Mouse (Mus musculus): ENCODE data around the gene Gm49384. TPM values are rescaled to one million over a fixed set of nuclear protein-coding genes. Genes with fewer than 3 reads are reported as not detected.

Gene Gm49384
- total and polyA plus RNA-seq, 3 experiments = 36.0 to 40.3 TPM; not detected in 1

DNA sequence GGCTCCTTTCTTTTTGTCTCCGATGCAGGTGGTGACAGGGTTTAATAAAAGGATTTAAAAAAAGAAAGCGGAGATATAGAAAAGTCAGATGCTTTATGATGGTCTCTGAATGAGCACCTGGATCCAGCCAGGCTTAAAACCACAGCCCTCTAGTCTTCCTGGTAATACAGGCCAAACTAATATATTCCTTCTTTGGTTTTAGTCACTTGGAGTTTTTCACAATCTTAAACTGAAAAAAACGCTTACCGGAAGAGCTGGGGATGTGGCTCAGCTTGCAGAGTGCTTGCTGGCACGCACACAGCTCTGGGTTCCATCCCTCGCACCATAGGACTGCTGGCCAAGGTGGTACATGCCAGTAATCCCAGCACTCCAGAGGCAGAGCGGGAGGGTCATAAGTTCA lies 12.5 kb upstream of the Gm49384 start:
- ATAC-seq (ENCODE audit: extremely low read depth, insufficient number of reproducible peaks, low FRiP score, poor library complexity, severe bottlenecking) = no peak
- no peak for DNase-seq (ENCODE audit: low spot score)
- Histone ChIP-seq H3K36me3 (replicated peaks) (peaks cover 96% of the 10 kb centered on the region), H3K4me3 (ENCODE audit: low read depth, low read length) (no peak overlapping the region), H3K9me3 (replicated peaks) (no peaks in the 10 kb centered on the region), H3K4me1 (ENCODE audit: insufficient read depth, low read depth, low read length) (peaks cover 12% of the 10 kb centered on the region), H3K27me3 (ENCODE audit: insufficient read depth, low read length) (no peaks in the 10 kb centered on the region)
- no peak for TF ChIP-seq GATA1 (IDR thresholded peaks at IDR 0.05; ENCODE audit: borderline replicate concordance, low read length)
- no peak for TF ChIP-seq POLR2AphosphoS5 (IDR thresholded peaks at IDR 0.05; ENCODE audit: insufficient replicate concordance, low read depth, low read length)
- TF ChIP-seq TAL1 (conservative IDR thresholded peaks at IDR 0.05; ENCODE audit: low read depth, low read length) = no peak

DNA sequence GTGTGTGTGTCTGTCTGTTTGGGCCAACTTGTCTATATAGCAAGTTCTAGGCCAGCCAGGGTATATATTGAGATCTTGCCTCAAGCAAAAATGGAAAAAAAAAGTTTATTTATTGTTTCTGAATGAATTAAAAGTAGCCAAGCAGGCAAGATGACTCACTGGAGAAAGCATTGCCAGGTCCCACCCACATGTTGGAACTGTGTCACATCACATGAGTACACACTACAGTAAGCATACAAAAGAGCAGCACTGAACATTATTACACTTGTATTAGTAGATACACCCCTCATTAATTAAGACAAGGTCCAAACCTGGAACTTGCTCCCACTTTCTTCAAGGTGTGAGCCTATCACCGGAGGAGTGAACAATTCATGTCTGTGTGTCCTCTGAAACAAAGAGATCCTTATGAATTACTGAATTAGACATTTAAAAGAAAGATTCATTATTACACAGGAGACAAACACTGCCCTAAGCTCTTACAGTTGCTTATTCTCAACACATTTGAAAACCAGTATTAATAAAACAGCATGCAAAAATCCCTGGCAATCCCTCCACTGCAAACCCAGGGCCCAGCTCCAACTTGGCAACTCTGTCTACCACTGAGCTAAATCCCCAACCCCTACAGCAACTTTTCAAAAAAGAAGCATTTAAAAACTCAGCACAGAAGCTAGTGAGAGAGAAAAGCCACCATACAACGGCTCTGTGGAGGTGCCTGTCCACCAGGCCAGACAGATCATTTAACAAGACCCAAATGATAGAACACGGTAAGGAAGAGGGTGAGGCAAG lies 11.1 kb upstream of the Gm49384 start:
- TF ChIP-seq TAL1 (conservative IDR thresholded peaks at IDR 0.05; ENCODE audit: low read depth, low read length) (no peak), GATA1 (IDR thresholded peaks at IDR 0.05; ENCODE audit: borderline replicate concordance, low read length) (no peak), POLR2AphosphoS5 (IDR thresholded peaks at IDR 0.05; ENCODE audit: insufficient replicate concordance, low read depth, low read length) (no peak), CTCF (IDR thresholded peaks at IDR 0.05; ENCODE audit: low read depth, low read length) (no peak), GATA2 (IDR thresholded peaks at IDR 0.05; ENCODE audit: borderline replicate concordance, low read depth, low read length) (no peak)
- peaks cover 15% of the 10 kb centered on the region for H3K4me1 ChIP-seq (ENCODE audit: insufficient read depth, low read depth, low read length)
- DNase-seq (ENCODE audit: low spot score) (no peak), ATAC-seq (ENCODE audit: extremely low read depth, insufficient number of reproducible peaks, low FRiP score, poor library complexity, severe bottlenecking) (no peak)
- H3K4me3 ChIP-seq (ENCODE audit: low read depth, low read length) = no peak overlapping the region
- H3K9me3 ChIP-seq (replicated peaks) = no peaks in the 10 kb centered on the region
- peaks cover 97% of the 10 kb centered on the region for H3K36me3 ChIP-seq (replicated peaks)
- no peaks in the 10 kb centered on the region for H3K27me3 ChIP-seq (ENCODE audit: insufficient read depth, low read length)

GRCm38 (mm10) chr12:69214393-69214792 lies 10.3 kb upstream of the Gm49384 start:
- Histone ChIP-seq H3K27me3 (ENCODE audit: insufficient read depth, low read length) (no peaks in the 10 kb centered on the region), H3K4me1 (ENCODE audit: insufficient read depth, low read depth, low read length) (peaks cover 15% of the 10 kb centered on the region), H3K9me3 (replicated peaks) (no peaks in the 10 kb centered on the region), H3K4me3 (ENCODE audit: low read depth, low read length) (no peak overlapping the region), H3K36me3 (replicated peaks) (peaks cover 97% of the 10 kb centered on the region)
- DNase-seq (ENCODE audit: low spot score) (no peak), ATAC-seq (ENCODE audit: extremely low read depth, insufficient number of reproducible peaks, low FRiP score, poor library complexity, severe bottlenecking) (no peak)
- no peak for TF ChIP-seq GATA1 (IDR thresholded peaks at IDR 0.05; ENCODE audit: borderline replicate concordance, low read length)
- TF ChIP-seq POLR2AphosphoS5 (IDR thresholded peaks at IDR 0.05; ENCODE audit: insufficient replicate concordance, low read depth, low read length) = no peak

DNA sequence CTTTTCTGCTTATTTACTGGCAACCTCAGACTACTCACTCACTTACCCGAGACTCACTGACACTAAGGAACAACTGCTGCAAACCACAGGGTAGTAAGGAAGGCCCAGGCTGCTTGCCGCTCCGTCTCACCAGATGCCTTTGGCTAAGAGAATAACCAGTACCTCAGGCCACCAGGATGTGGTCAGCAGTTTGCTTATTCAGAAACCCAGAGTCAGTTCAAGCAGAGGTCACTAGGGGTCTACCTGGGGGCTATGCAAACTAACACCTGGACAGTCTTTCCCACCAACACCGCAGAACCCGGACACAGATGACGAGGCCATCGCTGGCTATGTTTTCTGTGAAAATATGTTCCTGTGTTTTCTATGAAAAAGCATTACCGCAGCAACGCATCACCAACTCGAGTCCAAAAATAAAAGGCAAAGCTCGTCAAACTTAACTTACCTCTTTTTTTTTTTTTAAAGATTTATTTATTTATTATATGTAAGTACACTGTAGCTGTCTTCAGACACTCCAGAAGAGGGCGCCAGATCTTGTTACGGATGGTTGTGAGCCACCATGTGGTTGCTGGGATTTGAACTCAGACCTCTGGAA lies 9.2 kb upstream of the Gm49384 start:
- Histone ChIP-seq H3K36me3 (replicated peaks) (peaks cover 95% of the 10 kb centered on the region), H3K4me1 (ENCODE audit: insufficient read depth, low read depth, low read length) (peaks cover 15% of the 10 kb centered on the region), H3K9me3 (replicated peaks) (no peaks in the 10 kb centered on the region), H3K27me3 (ENCODE audit: insufficient read depth, low read length) (no peaks in the 10 kb centered on the region), H3K4me3 (ENCODE audit: low read depth, low read length) (no peak overlapping the region)
- DNase-seq (ENCODE audit: low spot score) (no peak), ATAC-seq (ENCODE audit: extremely low read depth, insufficient number of reproducible peaks, low FRiP score, poor library complexity, severe bottlenecking) (no peak)
- TF ChIP-seq GATA1 (IDR thresholded peaks at IDR 0.05; ENCODE audit: borderline replicate concordance, low read length) (no peak), CTCF (IDR thresholded peaks at IDR 0.05; ENCODE audit: low read depth, low read length) (no peak), TAL1 (conservative IDR thresholded peaks at IDR 0.05; ENCODE audit: low read depth, low read length) (no peak), POLR2AphosphoS5 (IDR thresholded peaks at IDR 0.05; ENCODE audit: insufficient replicate concordance, low read depth, low read length) (no peak), GATA2 (IDR thresholded peaks at IDR 0.05; ENCODE audit: borderline replicate concordance, low read depth, low read length) (no peak)

GRCm38 (mm10) chr12:69211057-69211456 lies 7.0 kb upstream of the Gm49384 start:
- peak; percentile 50; the same call in 1 of the 2 replicates for ATAC-seq (ENCODE audit: extremely low read depth, insufficient number of reproducible peaks, low FRiP score, poor library complexity, severe bottlenecking)
- Histone ChIP-seq H3K4me3 (ENCODE audit: low read depth, low read length) (no peak overlapping the region), H3K36me3 (replicated peaks) (peaks cover 96% of the 10 kb centered on the region), H3K27me3 (ENCODE audit: insufficient read depth, low read length) (no peaks in the 10 kb centered on the region), H3K9me3 (replicated peaks) (no peaks in the 10 kb centered on the region), H3K4me1 (ENCODE audit: insufficient read depth, low read depth, low read length) (peaks cover 10% of the 10 kb centered on the region)
- DNase-seq (ENCODE audit: low spot score) = no peak
- TF ChIP-seq TAL1 (conservative IDR thresholded peaks at IDR 0.05; ENCODE audit: low read depth, low read length) (no peak), GATA1 (IDR thresholded peaks at IDR 0.05; ENCODE audit: borderline replicate concordance, low read length) (no peak), GATA2 (IDR thresholded peaks at IDR 0.05; ENCODE audit: borderline replicate concordance, low read depth, low read length) (no peak), CTCF (IDR thresholded peaks at IDR 0.05; ENCODE audit: low read depth, low read length) (no peak), POLR2AphosphoS5 (IDR thresholded peaks at IDR 0.05; ENCODE audit: insufficient replicate concordance, low read depth, low read length) (no peak)

DNA sequence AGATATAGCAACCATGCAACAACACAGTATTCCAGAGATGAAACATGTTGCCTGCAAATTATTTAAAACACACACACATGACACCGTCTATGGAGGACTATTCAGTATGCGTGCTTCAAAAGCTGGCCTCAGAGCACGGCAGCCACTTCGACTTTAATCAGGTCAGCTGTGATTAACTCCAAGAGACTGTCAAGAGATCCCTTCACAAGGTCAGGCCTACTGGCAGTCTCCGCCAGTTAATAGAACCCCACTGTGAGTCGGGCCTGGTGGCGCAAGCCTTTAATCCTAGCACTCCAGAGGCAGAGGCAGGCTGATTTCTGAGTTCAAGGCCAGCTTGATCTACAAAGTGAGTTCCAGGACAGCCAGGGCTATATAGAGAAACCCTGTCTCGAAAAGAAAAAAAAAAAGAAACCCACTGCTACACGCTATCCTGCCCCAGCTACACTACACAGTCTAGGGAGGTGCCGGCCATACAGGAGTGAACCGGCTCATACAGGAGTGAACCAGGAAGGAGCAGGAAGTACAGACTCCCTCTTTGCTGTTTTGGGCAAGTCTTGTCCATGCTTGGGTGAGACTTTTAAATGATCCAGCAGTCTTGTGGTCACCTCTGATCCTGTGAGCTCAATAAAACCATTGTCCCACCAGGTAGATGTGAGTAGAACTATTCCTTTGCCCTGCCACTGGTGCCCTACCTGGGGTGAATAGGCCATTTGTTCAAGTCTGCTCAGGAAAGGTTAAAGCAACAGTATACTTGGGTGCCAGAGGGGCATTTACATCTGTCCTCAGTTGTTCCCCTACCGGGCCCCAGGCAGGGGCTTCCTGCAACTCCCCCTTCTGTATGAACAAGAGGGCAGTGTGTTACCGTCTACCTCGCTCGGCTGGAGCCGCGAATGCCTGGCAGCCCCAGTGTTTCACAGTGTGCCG lies 6.3 kb upstream of the Gm49384 start:
- Histone ChIP-seq H3K4me1 (ENCODE audit: insufficient read depth, low read depth, low read length) (peaks cover 11% of the 10 kb centered on the region), H3K4me3 (ENCODE audit: low read depth, low read length) (no peak overlapping the region), H3K9me3 (replicated peaks) (no peaks in the 10 kb centered on the region), H3K36me3 (replicated peaks) (peaks cover 93% of the 10 kb centered on the region), H3K27me3 (ENCODE audit: insufficient read depth, low read length) (no peaks in the 10 kb centered on the region)
- DNase-seq (ENCODE audit: low spot score) (no peak), ATAC-seq (ENCODE audit: extremely low read depth, insufficient number of reproducible peaks, low FRiP score, poor library complexity, severe bottlenecking) (no peak)
- no peak for TF ChIP-seq GATA1 (IDR thresholded peaks at IDR 0.05; ENCODE audit: borderline replicate concordance, low read length)
- no peak for TF ChIP-seq POLR2AphosphoS5 (IDR thresholded peaks at IDR 0.05; ENCODE audit: insufficient replicate concordance, low read depth, low read length)
- TF ChIP-seq TAL1 (conservative IDR thresholded peaks at IDR 0.05; ENCODE audit: low read depth, low read length) = no peak
- TF ChIP-seq GATA2 (IDR thresholded peaks at IDR 0.05; ENCODE audit: borderline replicate concordance, low read depth, low read length) = no peak
- no peak for TF ChIP-seq CTCF (IDR thresholded peaks at IDR 0.05; ENCODE audit: low read depth, low read length)
